Mouse (Mus musculus): ENCODE data around the gene Pmvk.

DNA sequence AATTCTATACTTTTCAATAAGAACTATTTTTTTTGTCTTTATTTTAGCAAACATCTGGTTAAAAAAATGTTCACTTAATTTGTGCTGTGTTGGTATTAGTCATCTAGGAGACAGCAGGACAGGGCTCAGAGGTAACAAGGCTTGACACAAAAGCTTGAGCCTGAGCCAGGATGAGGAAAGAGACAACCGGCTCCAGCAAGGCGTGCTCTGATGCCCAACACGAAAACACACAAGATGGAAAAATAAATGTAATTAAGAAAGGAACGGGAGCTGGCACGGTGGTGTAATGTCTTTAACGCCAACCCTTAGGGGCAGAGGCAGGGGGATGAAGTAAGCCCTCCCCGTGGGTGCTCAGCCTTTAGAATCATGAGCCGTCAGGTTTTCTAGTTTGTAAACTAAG lies 31.8 kb downstream of the Pmvk start:
- TF ChIP-seq CTCF (IDR thresholded peaks at IDR 0.05; ENCODE audit: low read depth) (no peak), EP300 (IDR thresholded peaks at IDR 0.05; ENCODE audit: low read depth) (no peak)
